Mouse (Mus musculus) midbrain, embryonic 11.5 days (tissue): ENCODE measurements at regions not wholly inside any gene's neighbourhood (a gene's known extent, or its start where the extent isn't known, plus 50 kb on each side); places are given as distances from the start of the nearest gene placed in this dataset.
A peak's percentile ranks its signal among the peaks of the same experiment; 100 is the strongest.

ENCODE experiments used
- ATAC-seq: fragments of 200-750 bp; cut with Nextera tagmentation; 2 replicates; pipeline ENCODE4 v1.8.0; 2017; ENCODE audit warnings: moderate TSS enrichment, moderate library complexity; ENCODE audit not compliant: low FRiP score
- DNase-seq: peaks from one replicate; pipeline ENCODE4 v3.0.0; 2015; ENCODE audit warnings: low spot score; ENCODE audit errors: missing footprints
- H3K27ac ChIP-seq: fragments of 300-500 bp; sonication (generic); 2 replicates; pipeline ENCODE4 v1.5.1; 2014; ENCODE audit warnings: low read depth, low read length
- H3K27me3 ChIP-seq: fragments of 300-500 bp; sonication (generic); 2 replicates; pipeline ENCODE4 v1.6.1; 2014; ENCODE audit warnings: mild to moderate bottlenecking, low read length, moderate library complexity, mixed read lengths; ENCODE audit not compliant: control insufficient read depth, insufficient read depth
- H3K36me3 ChIP-seq: fragments of 300-500 bp; sonication (generic); 2 replicates; pipeline ENCODE4 v1.6.1; 2014; ENCODE audit warnings: mild to moderate bottlenecking, low read length, moderate library complexity, mixed read lengths; ENCODE audit not compliant: control insufficient read depth, insufficient read depth
- H3K4me1 ChIP-seq: fragments of 300-500 bp; sonication (generic); 2 replicates; pipeline ENCODE4 v1.6.1; 2014; ENCODE audit warnings: low read length; ENCODE audit not compliant: control insufficient read depth, insufficient read depth
- H3K4me2 ChIP-seq: fragments of 300-500 bp; sonication (generic); 2 replicates; pipeline ENCODE4 v1.6.1; 2014; ENCODE audit warnings: mild to moderate bottlenecking, moderate library complexity
- H3K4me3 ChIP-seq: fragments of 300-500 bp; sonication (generic); 2 replicates; pipeline ENCODE4 v1.5.1; 2014; ENCODE audit warnings: low read depth, low read length
- H3K9ac ChIP-seq: fragments of 300-500 bp; sonication (generic); 2 replicates; pipeline ENCODE4 v1.6.1; 2014; ENCODE audit warnings: low read length
- H3K9me3 ChIP-seq: fragments of 300-500 bp; sonication (generic); 2 replicates; pipeline ENCODE4 v1.6.1; 2016; ENCODE audit warnings: low read length; ENCODE audit not compliant: control insufficient read depth
- WGBS: fragments of 180-500 bp; shearing (Covaris S2); extraction: QIAGEN DNeasy Blood & Tissue Kit; methylation state at CpG from one replicate; pipeline ENCODE4 v1.1.7; 2014; 5-methylcytosine and 5-hydroxymethylcytosine counted together

- H3K9ac ChIP-seq = no peak overlapping the region
- ATAC-seq = no peak
- H3K36me3 ChIP-seq = no peaks in the 10 kb centered on the region
- H3K27ac ChIP-seq = no peak overlapping the region
- no peaks in the 10 kb centered on the region for H3K4me1 ChIP-seq
- H3K4me2 ChIP-seq = no peak overlapping the region
- WGBS = 92% methylated on average over 6 of the region's 6 CpGs
- H3K27me3 ChIP-seq = no peaks in the 10 kb centered on the region
- no peak for DNase-seq
- no peak overlapping the region for H3K4me3 ChIP-seq
- no peaks in the 10 kb centered on the region for H3K9me3 ChIP-seq
These were observed 130.1 kb upstream of the Npvf start for GRCm38 (mm10) chr6:50784381-50784780.

GRCm38 (mm10) chr6:50787666-50788065, 133.4 kb upstream of the Npvf start:
- no peaks in the 10 kb centered on the region for H3K27me3 ChIP-seq
- H3K36me3 ChIP-seq = no peaks in the 10 kb centered on the region
- ATAC-seq (no peak), DNase-seq (peak; percentile 57)
- H3K4me3 ChIP-seq = no peak overlapping the region
- H3K9ac ChIP-seq = no peak overlapping the region
- WGBS = 93% methylated on average over 8 of the region's 8 CpGs
- H3K4me1 ChIP-seq = no peaks in the 10 kb centered on the region
- no peak overlapping the region for H3K27ac ChIP-seq
- no peaks in the 10 kb centered on the region for H3K9me3 ChIP-seq
- no peak overlapping the region for H3K4me2 ChIP-seq

DNA sequence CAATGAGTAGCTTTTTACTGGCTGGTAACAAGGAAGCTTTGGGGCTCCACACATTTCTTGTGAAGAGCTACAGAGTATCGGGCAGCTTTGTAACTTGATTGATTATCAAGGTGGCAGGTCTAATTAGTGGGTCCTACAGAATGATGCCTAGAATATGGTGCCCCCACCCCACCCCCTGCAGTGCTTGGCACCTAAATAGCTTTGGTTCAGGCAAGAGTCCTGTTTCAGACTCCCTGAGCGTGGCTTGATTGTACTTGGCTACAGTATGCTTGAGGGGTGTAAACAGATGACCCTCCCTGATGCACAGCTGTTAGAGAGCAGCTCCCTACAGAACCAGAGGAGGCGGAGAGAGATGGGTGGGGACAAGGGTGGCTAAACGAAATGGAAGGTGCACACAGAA, 145.7 kb upstream of the Npvf start:
- Histone ChIP-seq H3K36me3 (no peaks in the 10 kb centered on the region), H3K9me3 (no peaks in the 10 kb centered on the region), H3K27me3 (no peaks in the 10 kb centered on the region), H3K4me2 (no peak overlapping the region), H3K4me1 (no peaks in the 10 kb centered on the region), H3K27ac (no peak overlapping the region), H3K9ac (no peak overlapping the region), H3K4me3 (no peak overlapping the region)
- ATAC-seq (no peak), DNase-seq (no peak)
- 87% methylated on average over 4 of the region's 4 CpGs for WGBS

- no peak overlapping the region for H3K27ac ChIP-seq
- H3K36me3 ChIP-seq = no peaks in the 10 kb centered on the region
- ATAC-seq (no peak), DNase-seq (no peak)
- 64% methylated on average over 7 of the region's 7 CpGs for WGBS
- H3K4me2 ChIP-seq = no peak overlapping the region
- no peaks in the 10 kb centered on the region for H3K27me3 ChIP-seq
- no peak overlapping the region for H3K9ac ChIP-seq
- H3K4me3 ChIP-seq = no peak overlapping the region
- no peaks in the 10 kb centered on the region for H3K9me3 ChIP-seq
- H3K4me1 ChIP-seq = 0 out of 2 replicates have a peak, but pooled peaks cover 2% of the 10 kb centered on the region
These were observed 148.7 kb upstream of the Npvf start for GRCm38 (mm10) chr6:50802956-50803355.

DNA sequence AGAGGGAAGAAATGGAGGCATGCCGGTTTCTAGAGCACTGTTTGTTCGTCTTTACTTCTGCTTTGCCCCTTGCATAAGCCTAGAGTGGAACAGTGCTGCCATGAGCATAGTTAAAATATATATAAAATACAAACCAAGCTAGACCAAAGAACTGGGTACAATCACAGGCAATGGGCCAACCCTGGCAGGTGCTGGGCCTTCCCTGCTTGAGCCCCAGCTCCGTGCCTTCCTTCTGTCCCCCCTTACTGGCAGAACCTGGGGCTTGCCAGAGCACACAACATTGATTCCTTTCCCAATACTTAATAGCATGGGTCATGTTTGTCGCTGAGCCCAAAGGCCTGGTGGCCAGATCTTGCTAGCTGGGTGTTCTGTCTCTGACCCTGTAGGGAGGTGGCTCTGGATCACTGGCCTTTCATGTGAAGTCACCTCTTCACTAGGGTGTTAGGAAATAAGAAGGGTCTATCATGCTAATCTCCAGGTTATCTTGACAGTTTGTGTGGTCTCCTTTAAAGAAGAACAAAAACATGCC, 150.3 kb upstream of the Npvf start:
- ATAC-seq = no peak
- Histone ChIP-seq H3K4me1 (peaks cover 11% of the 10 kb centered on the region), H3K4me3 (no peak overlapping the region), H3K27ac (no peak overlapping the region), H3K9me3 (no peaks in the 10 kb centered on the region), H3K4me2 (no peak overlapping the region), H3K27me3 (no peaks in the 10 kb centered on the region), H3K36me3 (no peaks in the 10 kb centered on the region), H3K9ac (no peak overlapping the region)
- WGBS = 89% methylated on average over 4 of the region's 4 CpGs
- peak; percentile 60 for DNase-seq

DNA sequence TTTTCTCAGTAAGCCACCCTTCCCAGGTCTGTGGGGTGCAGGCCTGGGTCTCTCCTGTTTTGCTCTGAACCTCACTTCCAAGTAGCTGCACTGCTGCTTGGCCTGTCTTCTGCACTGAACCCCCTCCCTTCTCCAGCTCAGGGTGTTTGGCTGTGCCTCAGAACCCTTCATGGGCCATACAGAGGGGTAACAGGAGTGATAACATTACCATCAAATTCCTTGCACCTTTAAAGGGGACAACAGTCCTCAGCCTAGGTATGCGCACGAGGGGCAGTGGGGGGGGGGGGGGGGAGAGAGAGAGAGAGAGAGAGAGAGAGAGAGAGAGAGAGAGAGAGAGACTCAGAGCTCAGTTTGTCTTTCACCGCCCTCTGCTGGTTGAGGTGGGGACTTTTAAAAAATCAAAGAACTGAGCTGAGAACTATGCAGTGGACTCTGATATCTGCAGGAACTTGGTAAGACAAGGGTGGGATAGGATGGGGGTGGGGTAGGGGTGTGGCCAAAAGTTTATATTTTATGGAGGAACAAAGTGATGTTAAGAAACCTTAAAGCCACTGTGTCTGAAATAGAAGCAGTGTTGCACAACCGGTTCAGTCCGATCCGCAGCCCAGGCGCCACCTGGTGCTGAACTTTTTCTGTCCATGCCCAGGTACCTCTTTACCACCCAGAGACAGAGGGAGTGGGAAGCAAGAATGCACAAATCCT, 152.3 kb upstream of the Npvf start:
- Histone ChIP-seq H3K4me3 (no peak overlapping the region), H3K27me3 (no peaks in the 10 kb centered on the region), H3K9ac (no peak overlapping the region), H3K27ac (no peak overlapping the region), H3K36me3 (no peaks in the 10 kb centered on the region), H3K4me1 (peaks cover 16% of the 10 kb centered on the region), H3K4me2 (no peak overlapping the region), H3K9me3 (no peaks in the 10 kb centered on the region)
- WGBS = 21% methylated on average over 7 of the region's 7 CpGs
- peak; percentile 60 for ATAC-seq
- peak; percentile 95 for DNase-seq

GRCm38 (mm10) chr6:50807187-50808012, 153.2 kb upstream of the Npvf start:
- no peaks in the 10 kb centered on the region for H3K27me3 ChIP-seq

GRCm38 (mm10) chr6:50808126-50808525, 153.9 kb upstream of the Npvf start:
- Histone ChIP-seq H3K9ac (no peak overlapping the region), H3K4me2 (no peak overlapping the region), H3K27me3 (no peaks in the 10 kb centered on the region), H3K36me3 (no peaks in the 10 kb centered on the region), H3K4me1 (peaks cover 16% of the 10 kb centered on the region), H3K4me3 (no peak overlapping the region), H3K27ac (no peak overlapping the region), H3K9me3 (no peaks in the 10 kb centered on the region)
- 14% methylated on average over 4 of the region's 4 CpGs for WGBS
- DNase-seq = peak; percentile 99
- no peak for ATAC-seq

More at GRCm38 (mm10) chr6:50807187-50808012, 153.2 kb upstream of the Npvf start:
- ATAC-seq (no peak), DNase-seq (no peak)
- H3K4me2 ChIP-seq = no peak overlapping the region
- H3K4me3 ChIP-seq = no peak overlapping the region
- no peaks in the 10 kb centered on the region for H3K36me3 ChIP-seq
- no peaks in the 10 kb centered on the region for H3K9me3 ChIP-seq
- peaks cover 16% of the 10 kb centered on the region for H3K4me1 ChIP-seq
- 56% methylated on average over 19 of the region's 19 CpGs for WGBS
- no peak overlapping the region for H3K27ac ChIP-seq
- 0 out of 2 replicates have a peak overlapping the region, but pooled peaks have one; percentile 6 for H3K9ac ChIP-seq
